Mouse (Mus musculus): ENCODE results near the gene Rcc1. TPM values are rescaled to one million over a fixed set of nuclear protein-coding genes. Genes with fewer than 3 reads are reported as not detected.
"Not testable (repeated sequence)": the region's sequence is repeated elsewhere in the genome, so short reads cannot be mapped to it uniquely, and the experiment has no call there.

Rcc1 gene
- total RNA-seq, 2 experiments from 2014 or later, result 13.8 to 14.0 TPM

- intact Hi-C loops (cut with DNase I), result no loop called here
- no peak for DNase-seq (ENCODE audit: low spot score in 2 of 2)
Observed at GRCm38 (mm10) chr4:132295696-132296390, 57.6 kb downstream of the Rcc1 start.

GRCm38 (mm10) chr4:132293682-132294240 lies 59.6 kb downstream of the Rcc1 start:
- intact Hi-C loops (cut with DNase I), result loop anchor here (5.0 kb wide), 2 partner anchors 54 to 219 kb away; partner anchors contain the start of gene Sesn2

GRCm38 (mm10) chr4:132292988-132293387 lies 60.4 kb downstream of the Rcc1 start:
- DNase-seq (ENCODE audit: low spot score in 2 of 2), result peak; percentile 54 to 67

More at GRCm38 (mm10) chr4:132293682-132294240, 59.6 kb downstream of the Rcc1 start:
- DNase-seq (ENCODE audit: low spot score in 2 of 2), result no peak

GRCm38 (mm10) chr4:132291624-132292335 lies 61.6 kb downstream of the Rcc1 start:
- intact Hi-C loops (cut with DNase I), result loop anchor here (5.0 kb wide), 2 partner anchors 56 to 221 kb away; partner anchors contain the start of gene Sesn2
- no peak for DNase-seq (ENCODE audit: low spot score in 2 of 2)

More at GRCm38 (mm10) chr4:132292988-132293387, 60.4 kb downstream of the Rcc1 start:
- intact Hi-C loops (cut with DNase I), result loop anchor here (5.0 kb wide), 2 partner anchors 54 to 219 kb away; partner anchors contain the start of gene Sesn2

DNA sequence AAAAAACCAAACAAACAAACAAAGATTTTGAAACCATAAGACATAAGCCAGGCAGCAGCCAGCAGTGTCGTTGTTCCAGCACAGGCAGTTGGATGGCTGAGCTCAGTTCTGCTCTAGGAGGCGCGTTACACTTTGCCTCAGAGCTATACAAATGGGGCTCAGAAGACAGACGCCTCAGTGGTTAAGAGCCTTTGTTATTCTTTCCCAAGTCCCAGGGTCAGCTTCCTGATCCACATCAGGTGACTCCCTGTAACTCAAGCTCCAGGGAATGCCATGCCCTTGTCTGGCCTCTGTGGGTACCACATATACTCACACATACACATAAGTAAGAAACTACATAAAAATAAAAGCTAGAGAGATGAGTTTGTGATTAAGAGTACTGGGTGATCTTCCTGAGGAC lies 62.3 kb downstream of the Rcc1 start:
- intact Hi-C loops (cut with DNase I), result loop anchor here (5.0 kb wide), 2 partner anchors 56 to 221 kb away; partner anchors contain the start of gene Sesn2
- DNase-seq (ENCODE audit: low spot score in 2 of 2), result no peak

- intact Hi-C loops (cut with DNase I); DNase-seq (ENCODE audit: low spot score in 2 of 2): not testable (repeated sequence)
Observed at GRCm38 (mm10) chr4:132288840-132289239, 64.6 kb downstream of the Rcc1 start.

Other genes starting within 250 kb of the Rcc1 start
- 10 to 100 TPM; 11.9 to 12.4 TPM for gene Oprd1, start 209.1 kb downstream of the Rcc1 start, total RNA-seq (2021)
- gene Ythdf2, start 141.3 kb downstream of the Rcc1 start, total RNA-seq (2021), result 10 to 100 TPM; 40.8 to 44.5 TPM
- gene Gmeb1, start 92.0 kb downstream of the Rcc1 start, total RNA-seq (2021), result 10 to 100 TPM; 25.1 to 25.9 TPM
- 10 to 100 TPM; 16.9 to 18.3 TPM for gene Taf12, start 79.2 kb downstream of the Rcc1 start, total RNA-seq (2021)
- 1 to 10 TPM in 1 of 2 experiments, under 1 TPM in 1; 0.61 to 1.3 TPM for gene Rab42, start 50.2 kb downstream of the Rcc1 start, total RNA-seq (2021)
- gene Trnau1ap, start 24.1 kb downstream of the Rcc1 start, total RNA-seq (2021), result 10 to 100 TPM; 20.1 to 22.1 TPM
- 10 to 100 TPM in 1 of 2 experiments, 1 to 10 TPM in 1; 7.0 to 11.4 TPM for gene Phactr4, start 68.9 kb upstream of the Rcc1 start, total RNA-seq (2021)
- gene Med18, start 110.3 kb upstream of the Rcc1 start, total RNA-seq (2021), result 1 to 10 TPM; 8.0 to 8.2 TPM
- 10 to 100 TPM; 10.8 to 12.2 TPM for gene Sesn2, start 156.9 kb upstream of the Rcc1 start, total RNA-seq (2021)
- gene Atpif1, start 180.1 kb upstream of the Rcc1 start, total RNA-seq (2021), result 100 to 1,000 TPM; 629 to 641 TPM
- 10 to 100 TPM; 76.0 to 79.0 TPM for gene Dnajc8, start 181.9 kb upstream of the Rcc1 start, total RNA-seq (2021)
- gene Ptafr, start 210.5 kb upstream of the Rcc1 start, total RNA-seq (2021), result 1 to 10 TPM; 1.4 to 1.6 TPM

Data from left cerebral cortex, postnatal 14 days (tissue).